Mouse (Mus musculus) midbrain, embryonic 16.5 days (tissue): ENCODE data around the gene Tbxa2r. TPM values are rescaled to one million over a fixed set of nuclear protein-coding genes. Genes with fewer than 3 reads are reported as not detected.

ENCODE experiments used
- ATAC-seq: fragments of 200-750 bp; cut with Nextera tagmentation; 2 replicates; pipeline ENCODE4 v1.8.0; 2017; ENCODE audit warnings: moderate TSS enrichment
- H3K27ac ChIP-seq: fragments of 300-500 bp; sonication (generic); 2 replicates; pipeline ENCODE4 v1.5.1; 2014; ENCODE audit warnings: mild to moderate bottlenecking, low read length, mixed read lengths
- H3K27me3 ChIP-seq: fragments of 300-500 bp; sonication (generic); 2 replicates; pipeline ENCODE4 v1.6.1; 2014; ENCODE audit warnings: low read depth, low read length, mixed read lengths; ENCODE audit not compliant: control insufficient read depth, insufficient read depth
- H3K36me3 ChIP-seq: fragments of 300-500 bp; sonication (generic); 2 replicates; pipeline ENCODE4 v1.6.1; 2014; ENCODE audit warnings: mild to moderate bottlenecking, low read length, moderate library complexity, mixed read lengths; ENCODE audit not compliant: control insufficient read depth, insufficient read depth
- H3K4me1 ChIP-seq: fragments of 300-500 bp; sonication (generic); 2 replicates; pipeline ENCODE4 v1.6.1; 2014; ENCODE audit warnings: mild to moderate bottlenecking, low read length, mixed read lengths; ENCODE audit not compliant: control insufficient read depth, insufficient read depth
- H3K4me2 ChIP-seq: fragments of 300-500 bp; sonication (generic); 2 replicates; pipeline ENCODE4 v1.6.1; 2014; ENCODE audit warnings: mild to moderate bottlenecking, low read length, mixed read lengths
- H3K4me3 ChIP-seq: fragments of 300-500 bp; sonication (generic); 2 replicates; pipeline ENCODE4 v1.5.1; 2014; ENCODE audit warnings: low read depth, mild to moderate bottlenecking, low read length, moderate library complexity, mixed read lengths
- H3K9ac ChIP-seq: fragments of 300-500 bp; sonication (generic); 2 replicates; pipeline ENCODE4 v1.6.1; 2014; ENCODE audit warnings: low read depth, low read length, mixed read lengths
- H3K9me3 ChIP-seq: fragments of 300-500 bp; sonication (generic); replicated peaks from 2 replicates; pipeline ENCODE4 v1.6.1; 2014; ENCODE audit warnings: mild to moderate bottlenecking, low read length, mixed read lengths; ENCODE audit not compliant: control insufficient read depth, poor library complexity, severe bottlenecking
- WGBS: fragments of 180-500 bp; shearing (Covaris S2); extraction: QIAGEN DNeasy Blood & Tissue Kit; methylation state at CpG from one replicate; pipeline ENCODE4 v1.1.7; 2014; 5-methylcytosine and 5-hydroxymethylcytosine counted together
- polyA plus RNA-seq: library from polyadenylated mRNA; unstranded; fragments of >200 nt; fragmentation: Nextera tagmentation; extraction: Ambion mirVana; gene quantifications from 2 replicates; pipeline ENCODE4 v1.2.1, GENCODE M21; 2015

The Tbxa2r gene
- polyA plus RNA-seq, 1 experiment from 2014 or later = 4.8 TPM

DNA sequence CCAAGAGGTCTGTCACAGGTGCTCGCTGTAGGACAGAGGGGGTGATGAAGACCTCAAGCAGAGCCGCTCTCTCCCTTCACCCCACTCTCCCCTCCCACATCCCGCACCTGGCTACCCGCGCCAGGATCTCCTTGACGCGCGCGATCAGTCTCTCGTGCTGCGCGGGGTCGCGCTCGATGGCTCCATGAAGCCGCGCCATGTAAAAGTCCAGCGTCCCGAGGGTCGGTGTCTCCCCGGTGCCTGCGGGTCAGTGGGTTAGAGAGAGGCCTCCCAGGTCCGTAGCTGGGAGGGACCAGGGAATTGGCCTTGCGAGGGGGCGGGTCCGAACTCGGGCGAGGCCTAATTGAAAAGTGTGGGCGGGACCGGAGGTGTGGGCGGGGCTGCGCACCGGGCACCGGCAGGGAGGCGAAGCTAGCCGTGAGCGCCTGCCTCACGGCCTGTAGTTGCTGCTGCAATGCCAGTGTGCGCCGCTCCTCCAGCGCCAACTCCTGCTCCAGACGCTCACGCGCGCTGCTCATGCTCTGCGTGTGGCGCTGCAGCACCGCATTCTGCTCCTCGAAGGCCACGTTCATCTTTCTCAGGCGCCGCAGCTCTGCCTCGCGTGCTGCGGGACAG is 18.0 kb downstream of the Tbxa2r start:
- 8% methylated on average over 51 of the region's 55 CpGs for WGBS
- Histone ChIP-seq H3K4me2 (peak overlapping the region; percentile 65), H3K36me3 (no peaks in the 10 kb centered on the region), H3K27ac (no peak overlapping the region), H3K4me3 (peak overlapping the region; percentile 37), H3K9ac (peak overlapping the region; percentile 57), H3K9me3 (no peaks in the 10 kb centered on the region), H3K27me3 (peaks cover 30% of the 10 kb centered on the region), H3K4me1 (peaks cover 25% of the 10 kb centered on the region)
- 0 out of 2 replicates have a peak, but pooled peaks have one; percentile 15 for ATAC-seq

DNA sequence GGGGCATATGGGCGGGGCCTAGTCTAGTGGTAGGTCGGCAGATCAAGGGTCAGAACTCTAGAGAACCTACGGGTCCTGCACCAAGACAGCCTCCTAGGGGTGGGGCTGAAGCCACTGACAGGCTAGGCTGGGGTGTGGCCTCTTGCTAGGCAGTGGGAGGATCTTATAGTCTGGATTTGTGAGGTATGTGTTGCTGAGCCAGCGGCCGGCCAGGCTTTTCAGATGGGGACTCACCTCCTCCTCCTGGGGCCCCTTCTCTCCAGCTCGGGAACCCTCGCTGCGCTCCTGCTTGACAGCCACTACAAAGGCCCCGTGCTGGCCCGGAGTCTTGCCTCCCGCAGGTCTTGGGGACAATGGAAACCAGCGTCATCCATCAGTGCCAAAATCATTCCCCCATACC is 20.6 kb downstream of the Tbxa2r start:
- H3K9me3 ChIP-seq = no peaks in the 10 kb centered on the region
- H3K36me3 ChIP-seq = no peaks in the 10 kb centered on the region
- no peak for ATAC-seq
- H3K4me2 ChIP-seq = peak overlapping the region; percentile 95
- no peak overlapping the region for H3K4me3 ChIP-seq
- WGBS = 3% methylated on average over 12 of the region's 12 CpGs
- H3K4me1 ChIP-seq = peaks cover 18% of the 10 kb centered on the region
- H3K27me3 ChIP-seq = peaks cover 12% of the 10 kb centered on the region
- no peak overlapping the region for H3K27ac ChIP-seq
- H3K9ac ChIP-seq = peak overlapping the region; percentile 24; the same call in 1 of the 2 replicates

DNA sequence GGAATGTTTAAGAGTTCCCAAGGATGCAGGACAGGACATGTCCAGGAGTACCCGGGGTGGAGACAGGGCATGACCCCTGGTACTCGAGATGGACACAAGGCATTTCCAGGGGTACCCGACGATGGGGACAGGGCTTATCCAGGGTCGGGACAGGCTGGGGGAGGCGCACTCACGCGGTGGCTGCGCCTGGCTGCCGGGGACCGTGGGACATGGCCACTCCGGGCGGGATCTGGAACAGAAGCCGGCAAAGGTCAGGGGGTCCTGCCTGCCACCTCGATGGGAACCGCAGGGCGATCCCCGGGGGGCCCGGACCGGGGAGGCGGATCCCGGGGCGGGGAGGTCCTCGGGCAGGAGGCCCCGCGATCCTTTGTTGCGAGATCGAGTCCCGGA is 21.4 kb downstream of the Tbxa2r start:
- H3K27me3 ChIP-seq = peaks cover 4% of the 10 kb centered on the region
- H3K4me1 ChIP-seq = peaks cover 18% of the 10 kb centered on the region
- peak overlapping the region; percentile 95 for H3K4me2 ChIP-seq
- no peaks in the 10 kb centered on the region for H3K9me3 ChIP-seq
- no peaks in the 10 kb centered on the region for H3K36me3 ChIP-seq
- H3K9ac ChIP-seq = peak overlapping the region; percentile 67
- no peak overlapping the region for H3K27ac ChIP-seq
- peak overlapping the region; percentile 63 for H3K4me3 ChIP-seq
- WGBS = 0% methylated on average over 24 of the region's 29 CpGs
- peak; percentile 18 for ATAC-seq

GRCm38 (mm10) chr10:81350351-81351063 is 22.0 kb downstream of the Tbxa2r start, which contains the start of gene Hmg20b:
TSS of gene Hmg20b (minus strand) at chr10:81350480.
- peak; percentile 96 for ATAC-seq
- under 1% methylated on average over 52 of the region's 54 CpGs for WGBS
- H3K9me3 ChIP-seq = no peaks in the 10 kb centered on the region
- no peaks in the 10 kb centered on the region for H3K36me3 ChIP-seq
- peak within 1 kb of the TSS; percentile 67 for H3K9ac ChIP-seq
- H3K27ac ChIP-seq = peak within 1 kb of the TSS; percentile 76
- H3K4me2 ChIP-seq = peak within 1 kb of the TSS; percentile 95
- peaks cover 18% of the 10 kb centered on the region for H3K4me1 ChIP-seq
- H3K27me3 ChIP-seq = no peaks in the 10 kb centered on the region; the same call in 1 of the 2 replicates
- H3K4me3 ChIP-seq = peak within 1 kb of the TSS; percentile 63

DNA sequence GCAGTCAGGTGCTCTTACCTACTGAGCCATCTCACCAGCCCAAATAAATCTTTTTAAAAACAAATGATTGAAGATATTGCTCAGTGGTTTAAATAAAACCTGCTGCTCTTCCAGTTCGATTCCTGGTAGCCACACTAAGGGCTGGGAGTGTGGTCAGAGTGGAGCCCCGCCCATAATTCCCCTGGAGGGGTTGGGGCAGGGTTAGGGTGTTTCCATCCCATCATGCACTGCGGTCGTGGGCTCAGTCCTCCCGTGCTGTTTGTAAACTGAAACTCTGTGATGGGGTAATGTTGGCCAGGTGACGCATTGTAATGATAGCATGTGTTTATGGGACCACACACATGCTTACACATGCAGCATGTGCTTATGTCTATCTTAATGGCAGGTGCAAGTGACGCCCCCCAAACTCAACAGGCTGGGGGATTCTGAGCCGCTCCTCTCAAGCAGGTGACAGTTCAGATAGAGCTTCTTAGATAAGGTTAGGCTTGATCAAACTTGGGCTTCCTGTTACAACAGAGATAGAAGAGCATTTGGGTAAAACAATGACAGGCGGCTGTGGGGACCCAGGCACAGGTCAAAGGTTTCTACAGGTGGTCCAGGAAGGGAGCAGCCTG is 23.3 kb downstream of the Tbxa2r start:
- Histone ChIP-seq H3K9ac (no peak overlapping the region), H3K27ac (no peak overlapping the region), H3K4me3 (no peak overlapping the region), H3K36me3 (no peaks in the 10 kb centered on the region), H3K9me3 (no peaks in the 10 kb centered on the region), H3K4me1 (peaks cover 14% of the 10 kb centered on the region), H3K4me2 (no peak overlapping the region), H3K27me3 (no peaks in the 10 kb centered on the region; the same call in 1 of the 2 replicates)
- no peak for ATAC-seq
- WGBS = 36% methylated on average over 9 of the region's 9 CpGs

DNA sequence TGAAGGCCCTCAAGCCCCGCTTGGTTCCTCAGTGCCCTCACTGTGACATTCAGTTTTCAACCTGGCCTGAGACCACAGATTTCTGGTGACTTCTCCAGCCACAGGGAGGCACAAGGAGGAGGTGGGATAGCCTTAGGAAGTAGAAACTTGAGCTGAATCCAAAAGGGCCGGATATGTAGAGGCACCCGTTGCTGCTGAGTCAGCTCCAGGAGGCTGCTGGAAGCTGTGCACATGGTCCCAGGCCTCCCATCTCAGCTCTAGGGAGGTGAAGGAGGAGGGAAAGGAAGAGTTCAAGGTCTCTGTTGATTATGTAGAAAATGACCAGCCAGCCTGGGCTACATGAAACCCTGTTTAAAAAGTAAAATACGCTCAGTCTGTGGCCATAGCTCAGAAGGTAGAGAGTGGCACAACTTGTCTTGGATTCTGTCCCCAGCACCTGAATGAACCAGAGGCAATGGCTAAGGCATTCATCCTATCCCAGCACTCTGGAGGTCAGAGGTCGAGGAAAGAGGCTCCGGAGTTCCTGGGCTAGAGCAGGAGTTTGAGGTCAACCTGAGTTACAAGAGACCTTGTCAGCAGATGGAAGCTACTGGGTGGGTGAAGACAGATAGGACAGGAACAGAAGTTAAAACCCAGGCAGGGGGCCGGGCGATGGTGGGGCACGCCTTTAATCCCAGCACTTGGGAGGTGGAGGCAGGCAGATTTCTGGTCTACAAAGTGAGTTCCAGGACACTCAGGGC is 26.4 kb downstream of the Tbxa2r start:
- WGBS = 49% methylated on average over 9 of the region's 9 CpGs
- no peak for ATAC-seq
- H3K27me3 ChIP-seq = no peaks in the 10 kb centered on the region
- no peak overlapping the region for H3K4me3 ChIP-seq
- H3K27ac ChIP-seq = no peak overlapping the region
- no peaks in the 10 kb centered on the region for H3K9me3 ChIP-seq
- no peak overlapping the region for H3K4me2 ChIP-seq
- peaks cover 18% of the 10 kb centered on the region for H3K4me1 ChIP-seq
- H3K36me3 ChIP-seq = no peaks in the 10 kb centered on the region
- H3K9ac ChIP-seq = no peak overlapping the region

DNA sequence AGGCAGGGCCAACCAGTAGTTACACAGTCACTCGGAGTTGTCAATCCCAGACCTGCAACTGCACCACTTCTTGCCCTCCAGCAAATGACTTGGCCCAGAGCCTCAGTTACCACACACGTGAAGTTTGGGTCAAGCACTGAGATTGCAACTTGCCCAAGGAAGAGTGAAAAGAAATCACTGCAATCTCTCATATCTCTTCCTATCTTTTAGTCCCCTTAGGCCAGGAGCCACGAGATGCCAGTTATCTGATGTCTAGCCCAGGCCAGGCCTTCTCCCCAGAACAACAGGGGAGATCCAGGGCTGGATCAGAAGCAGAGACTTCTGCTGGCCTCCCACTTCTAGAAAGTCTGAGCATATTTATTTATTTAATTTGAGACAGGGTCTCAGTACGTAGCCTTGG is 27.0 kb downstream of the Tbxa2r start:
- Histone ChIP-seq H3K9me3 (no peaks in the 10 kb centered on the region), H3K27me3 (no peaks in the 10 kb centered on the region), H3K4me2 (no peak overlapping the region), H3K27ac (no peak overlapping the region), H3K36me3 (no peaks in the 10 kb centered on the region), H3K9ac (no peak overlapping the region), H3K4me3 (no peak overlapping the region), H3K4me1 (peaks cover 17% of the 10 kb centered on the region)
- ATAC-seq = no peak
- 77% methylated on average over 4 of the region's 4 CpGs for WGBS

GRCm38 (mm10) chr10:81356352-81356990 is 27.9 kb downstream of the Tbxa2r start:
- no peak overlapping the region for H3K9ac ChIP-seq
- H3K4me3 ChIP-seq = no peak overlapping the region
- 54% methylated on average over 12 of the region's 12 CpGs for WGBS
- H3K27me3 ChIP-seq = no peaks in the 10 kb centered on the region
- no peaks in the 10 kb centered on the region; the same call in 1 of the 2 replicates for H3K36me3 ChIP-seq
- peak overlapping the region; percentile 84 for H3K4me2 ChIP-seq
- H3K27ac ChIP-seq = no peak overlapping the region
- 0 out of 2 replicates have a peak, but pooled peaks have one; percentile 4 for ATAC-seq
- no peaks in the 10 kb centered on the region for H3K9me3 ChIP-seq
- peaks cover 11% of the 10 kb centered on the region for H3K4me1 ChIP-seq
